10 mouse cellular contexts compared by ENCODE assay signal in the genomic region with DNA sequence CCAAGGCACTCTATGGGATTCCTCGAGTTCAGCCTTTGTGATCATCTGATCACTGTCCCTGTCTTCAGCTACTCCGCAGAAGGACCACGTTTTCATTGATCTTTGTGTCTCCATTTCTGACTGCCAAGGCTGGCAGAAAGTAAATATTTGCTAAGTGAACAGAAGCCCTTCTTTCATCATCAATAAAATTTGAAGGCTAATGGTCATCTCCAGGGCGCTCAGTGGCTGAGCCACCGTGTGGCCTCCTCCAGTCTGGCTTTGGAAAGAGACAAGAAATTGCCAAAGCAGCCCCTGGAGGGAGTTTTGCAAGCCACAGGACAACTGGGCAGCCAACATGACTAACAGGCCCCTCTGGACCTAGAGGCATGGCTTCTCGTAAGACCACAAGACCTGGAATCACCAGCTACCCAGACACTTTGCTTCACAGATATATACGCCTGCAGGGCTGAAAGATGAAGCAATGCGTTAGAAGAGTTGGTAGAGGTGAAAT.
"Had no signal": no experiment of that assay in that cellular context is flagged by ENCODE, and none has a peak within 500 bp of the region (broad histone marks: within the 10 kb centered on the region; RNA-seq: fewer than 3 reads in every experiment).

No protein-coding gene starts in this region.

- DNase-seq: kidney, postnatal 25 days; lung, adult 18-20 months; retina, postnatal 1 day; right cerebral cortex, postnatal 14 days; thymus, postnatal 36 days had no signal

- H3K4me3 ChIP-seq: left cerebral cortex, adult 2 months; limb, embryonic 10.5 days; midbrain, embryonic 12.5 days; neural tube, embryonic 13.5 days had no signal

- H3K4me1 ChIP-seq: midbrain, embryonic 12.5 days; neural tube, embryonic 13.5 days had no signal

- ATAC-seq: midbrain, embryonic 16.5 days had no signal

- H3K9ac ChIP-seq: midbrain, embryonic 12.5 days; neural tube, embryonic 13.5 days had no signal

- H3K9me3 ChIP-seq: limb, embryonic 10.5 days; midbrain, embryonic 12.5 days; neural tube, embryonic 13.5 days had no signal

- H3K36me3 ChIP-seq: limb, embryonic 10.5 days; midbrain, embryonic 12.5 days; neural tube, embryonic 13.5 days had no signal

- H3K27me3 ChIP-seq: midbrain, embryonic 12.5 days; neural tube, embryonic 13.5 days had no signal

- H3K27ac ChIP-seq: left cerebral cortex, adult 2 months; limb, embryonic 10.5 days; midbrain, embryonic 12.5 days; neural tube, embryonic 13.5 days had no signal

- H3K4me2 ChIP-seq: midbrain, embryonic 12.5 days; neural tube, embryonic 13.5 days had no signal
